Mouse (Mus musculus): Measurements from ENCODE around the gene Il12rb1.
A peak's percentile ranks its signal among the peaks of the same experiment; 100 is the strongest.
"Not testable (repeated sequence)": the region's sequence is repeated elsewhere in the genome, so short reads cannot be mapped to it uniquely, and the experiment has no call there.

The Il12rb1 gene

GRCm38 (mm10) chr8:70801830-70802229, 6.4 kb upstream of the Il12rb1 start:
- no peak for DNase-seq

DNA sequence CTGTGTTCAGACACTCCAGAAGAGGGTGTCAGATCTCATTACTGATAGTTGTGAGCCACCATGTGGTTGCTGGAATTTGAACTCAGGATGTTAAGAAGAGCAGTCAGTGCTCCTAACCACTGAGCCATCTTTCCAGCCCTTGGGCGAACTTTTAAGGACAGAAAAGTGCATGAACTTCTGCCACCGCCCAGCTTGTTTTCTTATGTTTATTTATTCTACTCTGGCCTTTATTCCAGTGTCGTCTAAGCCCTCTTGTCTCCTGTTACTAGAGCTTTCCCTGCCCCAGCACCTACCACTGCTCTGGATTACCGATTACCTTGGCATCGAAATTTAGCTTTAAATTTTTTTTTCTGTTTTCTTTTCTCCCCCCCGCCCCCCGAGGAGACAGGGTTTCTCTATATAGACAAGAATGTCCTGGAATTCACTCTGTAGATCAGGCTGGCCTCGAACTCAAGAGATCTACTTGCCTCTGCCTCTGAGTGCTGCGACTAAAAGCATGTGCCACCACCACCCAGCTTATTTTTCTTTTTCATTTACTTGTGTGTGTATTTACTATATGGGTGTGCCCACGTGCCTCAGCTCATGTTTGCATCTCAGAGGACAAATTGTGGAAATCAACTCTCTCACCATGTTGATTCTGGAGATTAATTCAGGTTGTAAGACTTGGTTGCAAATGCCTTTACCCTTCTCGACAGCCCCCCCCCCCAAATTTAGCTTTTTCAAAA, 5.3 kb upstream of the Il12rb1 start:
- DNase-seq, result no peak

DNA sequence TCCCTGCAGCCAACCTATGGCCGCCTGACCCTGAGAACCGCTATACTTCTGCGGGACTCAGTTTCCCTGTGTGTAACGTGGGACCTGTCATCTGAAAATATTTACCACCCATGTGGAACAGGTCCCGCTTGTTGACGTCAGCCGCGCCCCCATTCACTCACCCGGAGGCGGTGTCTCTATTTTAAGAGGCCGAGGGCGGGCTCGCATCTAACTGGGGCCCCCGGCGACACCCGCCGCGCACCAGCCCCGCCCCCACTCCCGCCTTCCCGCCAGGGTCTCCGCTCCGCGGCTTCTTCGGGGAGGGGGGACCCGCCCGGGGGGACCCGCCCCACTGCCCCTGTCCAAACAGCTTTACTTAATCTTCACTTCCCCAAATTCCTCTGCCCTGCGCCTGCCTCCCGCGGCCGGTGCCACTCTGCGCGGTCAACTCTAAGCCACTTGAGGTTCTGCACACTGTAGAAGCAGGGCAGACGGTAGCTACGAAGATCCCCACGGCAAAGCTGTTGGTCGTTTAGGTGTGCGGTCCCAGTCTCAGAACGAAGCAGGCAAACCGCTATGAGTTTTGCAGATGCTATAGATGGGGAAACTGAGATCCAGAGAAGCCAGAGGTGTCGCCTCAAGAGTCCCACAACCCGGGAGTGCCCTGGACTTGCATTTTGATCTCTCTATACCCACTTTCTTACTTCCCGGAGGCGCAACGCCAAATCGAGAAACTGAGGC, 4.3 kb upstream of the Il12rb1 start:
- peak; percentile 71 for DNase-seq

DNA sequence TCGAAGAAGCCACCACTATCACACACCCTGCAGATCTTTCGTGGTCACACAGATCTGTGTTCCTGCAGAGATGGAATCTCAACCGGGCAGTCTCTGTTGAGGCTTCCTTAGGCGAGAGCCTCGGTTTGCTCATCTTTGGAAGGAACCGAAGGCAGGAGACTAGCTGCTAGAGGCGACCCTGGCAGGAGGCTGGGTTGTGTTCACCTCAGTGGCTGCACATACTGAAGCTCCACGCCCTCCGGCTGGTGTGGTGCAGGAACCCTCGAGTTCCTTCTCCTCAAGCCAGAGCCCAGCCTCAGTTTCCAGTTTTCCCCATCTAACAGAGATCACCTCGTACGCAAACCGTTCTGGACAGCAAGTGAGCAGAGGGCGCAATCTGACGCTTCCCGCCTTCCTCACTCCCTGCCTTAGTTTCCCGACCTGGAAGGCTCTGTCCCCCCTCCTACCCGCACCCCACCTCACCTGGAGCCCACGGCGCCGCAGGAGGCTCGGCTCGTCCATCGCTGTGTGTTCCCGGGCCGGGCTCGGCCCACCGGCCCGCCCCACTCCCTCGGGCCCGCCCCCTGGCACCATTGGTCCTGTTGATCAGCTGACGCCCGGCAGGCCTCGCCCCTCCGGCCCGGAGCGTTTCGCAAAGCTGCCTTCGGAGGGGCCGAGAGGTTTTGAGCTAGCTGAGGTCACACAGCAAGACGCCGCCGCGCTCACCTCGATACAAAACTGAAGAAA, 3.6 kb upstream of the Il12rb1 start, which contains the start of gene Mast3:
Gene Mast3, minus strand, starts transcription at position 574 of the 726 bp plus-strand sequence.
- DNase-seq, result peak; percentile 85

DNA sequence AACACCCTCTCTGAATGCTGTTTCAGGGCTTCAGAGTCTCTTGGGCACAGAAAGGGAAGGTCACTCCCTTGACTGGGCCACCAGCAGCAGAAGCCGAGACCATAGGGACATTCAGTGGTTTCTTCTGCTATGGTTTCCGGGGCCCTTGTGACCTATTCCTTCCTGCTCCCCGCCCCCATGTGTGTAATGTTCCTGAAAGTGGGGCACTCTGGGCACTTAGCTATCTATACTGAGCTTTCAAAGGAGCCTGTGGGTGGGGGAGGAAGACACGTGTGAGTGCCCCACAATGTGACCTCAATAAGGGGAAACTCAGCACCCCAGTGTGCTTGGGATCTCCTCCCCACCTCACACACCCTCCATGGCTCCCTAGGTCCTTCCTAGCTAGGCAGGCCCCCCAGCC, 1.7 kb upstream of the Il12rb1 start:
- DNase-seq, result no peak

GRCm38 (mm10) chr8:70807304-70807703, 945 bp upstream of the Il12rb1 start:
- no peak for DNase-seq

DNA sequence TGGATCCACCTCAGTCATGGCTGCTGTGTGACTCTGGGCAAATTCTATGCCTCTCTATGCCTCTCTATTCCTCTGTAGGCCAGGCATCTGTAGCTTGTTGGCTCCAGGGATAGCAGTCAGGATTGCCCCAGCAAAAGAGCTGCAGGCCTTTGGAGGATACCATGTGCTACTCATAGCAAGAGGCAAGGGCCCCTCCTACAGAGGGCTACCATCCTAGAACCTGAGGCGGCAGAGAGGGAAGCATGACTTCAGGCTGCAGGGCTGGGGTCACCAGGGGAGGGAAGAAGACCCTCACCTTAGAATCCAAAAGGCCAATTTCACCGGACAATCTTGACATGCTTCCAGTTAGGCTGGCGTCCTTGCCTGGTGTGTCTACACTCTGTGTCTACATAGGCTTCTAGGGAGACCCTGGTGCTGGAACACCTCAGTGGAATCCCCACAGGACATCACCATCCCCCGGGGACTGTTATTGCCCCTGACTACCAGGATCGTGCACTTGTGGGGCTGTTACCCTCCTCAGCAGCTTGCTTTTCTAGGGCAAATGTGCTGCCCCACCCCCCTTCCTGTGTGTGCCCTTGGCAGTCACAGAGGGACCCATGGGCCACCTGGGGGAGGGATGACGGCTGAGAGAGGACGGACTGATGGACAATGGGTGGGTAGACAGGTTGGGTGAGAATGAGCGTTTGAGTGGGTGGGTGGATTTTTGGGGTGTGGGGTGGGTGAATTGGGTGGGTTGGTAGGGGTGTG, 879 bp downstream of the Il12rb1 start:
- DNase-seq, result no peak

- DNase-seq, result no peak
These were observed 2.9 kb downstream of the Il12rb1 start for GRCm38 (mm10) chr8:70810962-70811680.

DNA sequence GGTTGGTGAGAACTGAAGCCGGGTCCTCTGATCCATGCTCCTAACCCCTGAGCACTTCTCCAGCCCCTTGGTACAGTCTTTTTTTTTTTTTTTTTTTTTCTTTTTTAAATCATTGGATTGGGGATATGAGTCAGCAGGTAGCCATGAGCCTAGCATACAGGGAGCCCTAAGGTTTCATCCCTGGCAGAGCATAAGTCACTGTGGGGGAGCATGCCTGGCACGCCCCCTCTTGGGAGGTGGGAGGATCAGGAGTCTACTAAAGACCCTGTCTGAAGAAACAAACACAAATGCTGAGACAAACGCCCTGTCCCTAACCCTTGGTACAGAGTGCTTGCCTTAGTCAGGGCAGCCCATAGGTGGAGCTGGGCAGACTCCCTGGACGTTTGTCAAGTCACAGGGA, 3.8 kb downstream of the Il12rb1 start:
- no peak for DNase-seq

DNA sequence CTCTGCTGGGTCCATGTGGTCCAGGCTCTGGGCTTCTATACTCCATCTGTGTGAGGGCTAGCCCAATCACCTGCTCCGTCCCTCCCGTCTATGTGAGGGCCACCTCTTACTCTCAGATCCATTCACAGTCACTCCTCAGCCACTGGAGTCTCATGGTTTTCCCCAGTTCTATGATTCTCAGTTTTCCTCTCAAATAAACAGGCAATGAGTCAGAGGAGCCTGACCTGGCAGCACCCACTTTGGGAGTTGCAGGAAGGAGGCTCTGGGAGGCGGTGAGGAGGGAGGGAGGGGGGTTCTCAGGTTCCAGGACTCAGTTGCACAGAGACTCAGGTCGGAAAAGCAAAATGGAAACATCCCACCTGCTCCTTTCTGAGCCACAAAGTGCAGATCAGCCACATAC, 4.6 kb downstream of the Il12rb1 start:
- DNase-seq, result no peak

DNA sequence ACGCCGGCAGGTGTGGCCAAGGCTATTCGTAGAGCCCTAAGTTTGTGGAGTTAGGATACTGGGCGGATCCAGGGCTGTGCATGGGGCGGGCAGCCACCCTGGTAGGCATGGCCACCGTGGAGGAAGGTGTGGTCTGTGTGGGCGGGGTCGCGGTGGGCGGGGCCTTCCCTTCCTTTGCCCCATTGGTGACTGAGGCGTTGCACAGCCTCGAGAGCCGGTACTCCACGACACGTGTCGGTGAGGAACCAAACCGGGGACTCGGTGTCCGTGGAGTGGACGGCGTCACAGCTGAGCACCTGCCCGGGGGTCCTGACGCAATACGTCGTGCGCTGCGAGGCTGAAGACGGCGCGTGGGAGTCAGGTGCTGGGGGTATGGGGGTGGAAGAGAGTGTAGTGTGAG, 8.4 kb downstream of the Il12rb1 start:
- DNase-seq, result no peak

- DNase-seq, result no peak
These were observed 12.1 kb downstream of the Il12rb1 start for GRCm38 (mm10) chr8:70820101-70820935.

GRCm38 (mm10) chr8:70821399-70821962, 13.2 kb downstream of the Il12rb1 start:
- DNase-seq, result no peak

GRCm38 (mm10) chr8:70821992-70822391, 13.7 kb downstream of the Il12rb1 start:
- DNase-seq, result no peak

- DNase-seq, result not testable (repeated sequence)
These were observed 14.3 kb downstream of the Il12rb1 start for GRCm38 (mm10) chr8:70822594-70822993.

DNA sequence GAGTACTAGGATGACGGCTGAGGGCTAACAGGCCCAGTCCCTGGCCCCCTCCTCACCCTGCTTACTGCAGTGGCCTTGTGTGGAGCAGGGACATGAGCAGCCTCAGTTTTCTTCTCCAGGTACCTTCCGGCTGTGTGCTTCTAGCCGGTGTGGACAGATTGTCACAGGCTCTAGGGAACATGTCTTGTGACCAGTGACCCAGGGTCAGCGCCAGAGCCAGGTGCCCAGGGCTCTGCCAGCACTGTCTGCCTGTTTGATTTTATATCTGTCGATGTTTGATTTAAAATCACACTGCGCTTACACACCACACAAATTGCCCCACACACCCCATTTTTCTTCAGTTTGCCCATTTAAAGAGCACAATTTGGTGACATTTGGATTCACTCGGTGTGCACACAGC, 15.6 kb downstream of the Il12rb1 start:
- no peak for DNase-seq

- DNase-seq, result no peak
These were observed 17.6 kb downstream of the Il12rb1 start for GRCm38 (mm10) chr8:70825816-70826215.

GRCm38 (mm10) chr8:70827010-70827409, 18.8 kb downstream of the Il12rb1 start:
- no peak for DNase-seq

DNA sequence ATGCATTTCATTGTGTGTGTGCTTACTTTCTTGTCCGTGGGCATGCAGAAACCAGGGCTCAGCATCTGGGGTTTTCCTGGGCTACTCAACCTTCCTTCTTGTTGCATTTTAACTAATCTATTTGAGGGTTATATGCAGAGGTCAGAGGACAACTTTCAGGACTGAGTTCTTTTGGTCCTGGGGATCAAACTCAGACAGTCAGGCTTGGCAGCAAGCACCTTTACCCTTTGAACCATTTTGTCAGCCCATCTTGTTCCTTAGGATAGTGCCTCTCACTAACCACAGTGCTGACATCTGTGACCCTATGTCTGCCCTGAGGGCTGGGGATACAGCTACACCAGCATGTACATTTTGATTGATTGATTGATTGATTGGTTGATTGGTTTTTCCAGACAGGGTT, 19.5 kb downstream of the Il12rb1 start:
- DNase-seq, result no peak

- no peak for DNase-seq
These were observed 23.3 kb downstream of the Il12rb1 start for GRCm38 (mm10) chr8:70831517-70831916.

- no peak for DNase-seq
These were observed 24.1 kb downstream of the Il12rb1 start for GRCm38 (mm10) chr8:70832371-70832770.
